Mouse (Mus musculus) CH12.LX (cell line): Measurements from ENCODE around the gene March4. TPM values are rescaled to one million over a fixed set of nuclear protein-coding genes. Genes with fewer than 3 reads are reported as not detected.

Experiments
- DNase-seq: peaks from one replicate; pipeline ENCODE4 v3.0.0-alpha.2; 2013; ENCODE audit errors: extremely low read depth
- H3K27ac ChIP-seq: 2 replicates; pipeline ENCODE4 v1.5.1; 2012; ENCODE audit warnings: low read depth, mild to moderate bottlenecking, control low read depth, moderate library complexity; ENCODE audit not compliant: insufficient read depth
- H3K27me3 ChIP-seq: replicated peaks from 2 replicates; pipeline ENCODE3; 2012; ENCODE audit warnings: inconsistent platforms
- H3K36me3 ChIP-seq, 2 experiments: replicated peaks in 1 of 2; 2 replicates each; pipeline versions ENCODE3 to v1.6.1; 2012; ENCODE audit warnings: inconsistent platforms in 1 of 2, low read length in 1 of 2, mild to moderate bottlenecking in 1 of 2, mixed read lengths in 1 of 2, moderate library complexity in 1 of 2; ENCODE audit not compliant: control insufficient read depth in 1 of 2, insufficient read depth in 1 of 2
- H3K4me1 ChIP-seq, 2 experiments: 2 replicates each; pipeline ENCODE4 v1.6.1; 2012; ENCODE audit warnings: inconsistent platforms in 1 of 2, moderate library complexity in 1 of 2; ENCODE audit not compliant: insufficient read depth in 2 of 2, control insufficient read depth in 1 of 2
- H3K4me2 ChIP-seq: 2 replicates; pipeline ENCODE4 v1.6.1; 2012; ENCODE audit warnings: low read depth, mild to moderate bottlenecking, control low read depth; ENCODE audit not compliant: poor library complexity, insufficient read depth, severe bottlenecking
- H3K4me3 ChIP-seq, 3 experiments: fragments of 150-350 bp in 1 of 3; sonication (generic) in 1 of 3; replicated peaks in 1 of 3; 2 replicates each; pipeline versions ENCODE3 to v1.5.1; 2011 to 2012; ENCODE audit warnings: low read depth in 2 of 3, low read length in 2 of 3, mild to moderate bottlenecking in 2 of 3, moderate library complexity in 2 of 3, control low read depth in 1 of 3, improper control_type of control experiment in 1 of 3, inconsistent platforms in 1 of 3, mixed read lengths in 1 of 3; ENCODE audit not compliant: poor library complexity in 1 of 3
- H3K79me2 ChIP-seq: replicated peaks from 2 replicates; pipeline ENCODE4 v1.6.1; 2012; ENCODE audit warnings: mild to moderate bottlenecking, moderate library complexity; ENCODE audit not compliant: control insufficient read depth, poor library complexity, insufficient read depth, severe bottlenecking; ENCODE audit errors: extremely low read depth
- H3K9ac ChIP-seq: 2 replicates; pipeline ENCODE4 v1.6.1; 2012; ENCODE audit warnings: low read depth, mild to moderate bottlenecking, control low read depth, moderate library complexity; ENCODE audit not compliant: insufficient read depth
- H3K9me3 ChIP-seq: replicated peaks from 2 replicates; pipeline ENCODE3; 2012; ENCODE audit warnings: low read length, inconsistent platforms, mixed read lengths
- BHLHE40 ChIP-seq: IDR thresholded peaks from 2 replicates; pipeline ENCODE4 v1.6.1; 2011; ENCODE audit warnings: mild to moderate bottlenecking, low read depth, low read length, improper control_type of control experiment
- CTCF ChIP-seq, 2 experiments: IDR thresholded peaks in 1 of 2; conservative IDR thresholded peaks in 1 of 2; 2 replicates each; pipeline ENCODE4 v1.5.1; 2011 to 2012; ENCODE audit warnings: low read depth in 2 of 2, low read length in 2 of 2, improper control_type of control experiment in 1 of 2, inconsistent platforms in 1 of 2, mild to moderate bottlenecking in 1 of 2, moderate library complexity in 1 of 2
- EP300 ChIP-seq: IDR thresholded peaks from 2 replicates; pipeline ENCODE4 v1.6.1; 2011; ENCODE audit warnings: low read length, improper control_type of control experiment
- ETS1 ChIP-seq: conservative IDR thresholded peaks from 2 replicates; pipeline ENCODE4 v1.6.1; 2012; ENCODE audit warnings: low read depth, mild to moderate bottlenecking, inconsistent platforms, low read length, improper control_type of control experiment, moderate library complexity
- GABPA ChIP-seq: IDR thresholded peaks from 2 replicates; pipeline ENCODE4 v1.6.1; 2012; ENCODE audit warnings: low read depth, low read length, improper control_type of control experiment, inconsistent platforms; ENCODE audit not compliant: insufficient replicate concordance
- HCFC1 ChIP-seq: IDR thresholded peaks from 2 replicates; pipeline ENCODE4 v1.6.1; 2012; ENCODE audit warnings: low read depth, mild to moderate bottlenecking, inconsistent platforms, low read length, improper control_type of control experiment
- IRF4 ChIP-seq: IDR thresholded peaks from 2 replicates; pipeline ENCODE4 v1.6.1; 2014; ENCODE audit warnings: low read depth, mild to moderate bottlenecking, inconsistent platforms, low read length, improper control_type of control experiment
- JUN ChIP-seq: IDR thresholded peaks from 2 replicates; pipeline ENCODE4 v1.6.1; 2011; ENCODE audit warnings: low read depth, mild to moderate bottlenecking, low read length, improper control_type of control experiment, moderate library complexity; ENCODE audit not compliant: insufficient read depth
- JUND ChIP-seq: conservative IDR thresholded peaks from 2 replicates; pipeline ENCODE4 v1.6.1; 2011; ENCODE audit warnings: low read depth, low read length, improper control_type of control experiment
- MAZ ChIP-seq: IDR thresholded peaks from 2 replicates; pipeline ENCODE4 v1.6.1; 2012; ENCODE audit warnings: low read depth, mild to moderate bottlenecking, inconsistent platforms, low read length, improper control_type of control experiment, moderate library complexity
- MEF2A ChIP-seq: IDR thresholded peaks from 2 replicates; pipeline ENCODE4 v1.6.1; 2014; ENCODE audit warnings: low read depth, mild to moderate bottlenecking, inconsistent platforms, low read length, improper control_type of control experiment, borderline replicate concordance
- MXI1 ChIP-seq: IDR thresholded peaks from 2 replicates; pipeline ENCODE4 v1.6.1; 2011; ENCODE audit warnings: mild to moderate bottlenecking, low read depth, low read length, improper control_type of control experiment
- NRF1 ChIP-seq: IDR thresholded peaks from 2 replicates; pipeline ENCODE4 v1.6.1; 2014; ENCODE audit warnings: low read depth, mild to moderate bottlenecking, inconsistent platforms, low read length, improper control_type of control experiment, moderate library complexity
- RAD21 ChIP-seq: IDR thresholded peaks from 2 replicates; pipeline ENCODE4 v1.6.1; 2011; ENCODE audit warnings: low read depth, mild to moderate bottlenecking, low read length, improper control_type of control experiment, moderate library complexity
- TBP ChIP-seq: conservative IDR thresholded peaks from 2 replicates; pipeline ENCODE4 v1.6.1; 2011; ENCODE audit warnings: low read depth, low read length, improper control_type of control experiment
- ZKSCAN1 ChIP-seq: IDR thresholded peaks from 2 replicates; pipeline ENCODE4 v1.6.1; 2012; ENCODE audit warnings: low read depth, inconsistent platforms, low read length, improper control_type of control experiment, borderline replicate concordance
- ZNF384 ChIP-seq: IDR thresholded peaks from 2 replicates; pipeline ENCODE4 v1.6.1; 2012; ENCODE audit warnings: low read depth, low read length, improper control_type of control experiment, inconsistent platforms
- dilution Hi-C: fragments of 300-500 bp; cut with MboI; formaldehyde crosslinking; loops from 2 replicates; pipeline ENCODE4 v1.14.3; 2020; ENCODE audit warnings: low sequenced_read_pairs; ENCODE audit not compliant: extremely low pct_unique_long_range_greater_than_20kb, extremely low pct_ligation_motif_present
- in situ Hi-C: fragments of 300-500 bp; cut with MboI; formaldehyde crosslinking; loops from 3 replicates; pipeline ENCODE4 v1.14.3; 2019; ENCODE audit warnings: low sequenced_read_pairs, low pct_ligation_motif_present, low pct_unique_long_range_greater_than_20kb, mixed read lengths
- polyA plus RNA-seq: library from polyadenylated mRNA; unstranded; fragments of >175 nt; gene quantifications from 2 replicates; pipeline ENCODE4 v1.2.1, GENCODE M21; 2012; ENCODE audit warnings: low read depth; ENCODE audit not compliant: insufficient read length
- total RNA-seq, 2 experiments: library from RNA; depleted of rRNA; stranded (reverse); fragments of 300-350 nt in 1 of 2; fragments of >200 nt in 1 of 2; gene quantifications; 2 replicates each; pipeline ENCODE4 v1.2.3; 2012 to 2014

Gene March4
- total and polyA plus RNA-seq, 3 experiments: 0.04 TPM; not detected in 2

DNA sequence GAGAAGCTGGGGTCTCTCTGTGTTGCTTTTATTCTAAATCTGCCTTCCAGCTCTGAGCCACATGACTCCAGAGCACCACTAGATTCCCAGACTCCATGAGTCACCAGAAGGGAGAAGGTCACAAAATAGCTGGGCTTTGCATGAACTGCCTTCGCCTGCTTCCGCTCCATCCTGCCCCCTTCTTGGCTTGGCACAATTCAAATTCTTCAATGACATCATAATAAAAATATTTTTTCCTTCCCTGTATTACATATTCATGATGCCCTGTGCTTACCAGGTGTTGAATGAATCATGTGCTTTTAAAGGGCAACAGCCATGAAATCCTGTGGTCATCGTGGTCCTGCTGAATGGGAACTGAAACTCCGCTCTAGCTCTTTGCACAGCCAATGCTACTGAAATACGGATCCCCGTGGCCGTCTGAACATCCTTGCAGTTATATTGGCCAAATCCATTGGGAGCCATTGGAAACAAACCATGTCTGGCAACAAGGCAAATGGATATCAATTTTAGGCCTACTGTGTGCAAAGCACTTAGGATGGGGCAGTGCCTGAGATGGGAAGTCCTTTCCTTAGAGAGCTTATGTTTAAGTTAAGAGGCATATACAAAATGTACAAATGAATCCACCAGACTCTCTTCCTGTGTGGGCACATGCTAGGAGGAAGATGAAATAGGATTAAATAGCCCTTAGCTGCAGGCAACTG lies 107.5 kb downstream of the March4 start (continued):
- TF ChIP-seq BHLHE40 (peak; percentile 88), GABPA (no peak), NRF1 (no peak), ZKSCAN1 (peak; percentile 90), ETS1 (peak; percentile 91), HCFC1 (no peak)
- TF ChIP-seq, all 38 proteins: peak for 18

DNA sequence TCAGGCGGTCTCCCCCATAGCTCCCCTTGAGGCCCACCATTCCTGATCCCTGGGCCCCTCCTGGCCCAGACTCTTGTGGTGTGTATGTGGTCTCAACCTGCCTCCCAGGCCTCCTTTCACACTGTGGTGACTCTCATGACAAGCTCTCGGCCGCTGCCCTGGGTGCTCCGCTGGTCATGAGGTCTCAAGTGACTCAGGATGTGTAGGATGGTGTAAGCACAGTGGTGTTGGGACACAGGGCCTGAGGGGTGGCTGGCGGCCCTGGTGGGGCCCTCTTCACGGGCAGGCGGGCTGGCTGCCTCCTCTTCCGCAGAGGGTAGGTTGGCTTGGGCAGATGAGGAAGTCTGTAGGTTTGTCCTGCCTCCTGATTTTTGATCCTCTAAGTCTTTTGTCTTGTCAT lies 108.2 kb downstream of the March4 start:
- Histone ChIP-seq H3K9ac (no peak overlapping the region), H3K4me1 (peaks cover 14 to 23% of the 10 kb centered on the region in 2 experiments), H3K9me3 (no peaks in the 10 kb centered on the region), H3K4me2 (peak overlapping the region; percentile 37; the same call in 1 of the 2 replicates), H3K27ac (no peak overlapping the region), H3K27me3 (peaks cover 25% of the 10 kb centered on the region), H3K36me3 (no peaks in the 10 kb centered on the region), H3K79me2 (no peaks in the 10 kb centered on the region), H3K4me3 (no peak overlapping the region)
- dilution Hi-C loops: no loop called here
- in situ Hi-C loops: loop anchor here (25.0 kb wide), 1 partner anchor 409 kb away; no protein-coding TSS in a partner anchor
- TF ChIP-seq MAZ (no peak), JUND (no peak), CTCF (conservative IDR thresholded peaks at IDR 0.05 in 1 of 2, IDR thresholded peaks at IDR 0.05 in 1 of 2; ENCODE audit: low read depth in 2 of 2, low read length in 2 of 2) (no peak), ZNF384 (no peak), RAD21 (no peak), IRF4 (no peak), MEF2A (no peak), JUN (no peak)
- peak; percentile 43 for DNase-seq

- Histone ChIP-seq H3K79me2 (no peaks in the 10 kb centered on the region), H3K4me3 (no peak overlapping the region), H3K4me1 (peaks cover 14 to 31% of the 10 kb centered on the region in 2 experiments), H3K9me3 (no peaks in the 10 kb centered on the region), H3K4me2 (no peak overlapping the region), H3K36me3 (no peaks in the 10 kb centered on the region), H3K27ac (no peak overlapping the region), H3K9ac (no peak overlapping the region), H3K27me3 (peaks cover 11% of the 10 kb centered on the region)
- no peak for DNase-seq
- in situ Hi-C loops: loop anchor here (25.0 kb wide), 1 partner anchor 411 kb away; no protein-coding TSS in a partner anchor
- TF ChIP-seq MXI1: no peak
- no peak for TF ChIP-seq EP300
- no peak for TF ChIP-seq TBP
- TF ChIP-seq ZNF384: 0 out of 2 replicates have a peak, but pooled peaks have one; percentile 7
- dilution Hi-C loops: no loop called here
These were observed 110.3 kb downstream of the March4 start for GRCm38 (mm10) chr1:72426456-72426855.
